Mouse (Mus musculus) brain, embryonic 14.5 days (tissue): ENCODE data around the gene Inip. TPM values are rescaled to one million over a fixed set of nuclear protein-coding genes. Genes with fewer than 3 reads are reported as not detected.

Experiments
- DNase-seq: peaks from one replicate; pipeline ENCODE4 v3.0.0-alpha.2; 2011; ENCODE audit warnings: low read depth
- CTCF ChIP-seq: fragments of 200-500 bp; IDR thresholded peaks from 2 replicates; pipeline ENCODE4 v1.5.1; 2012; ENCODE audit warnings: inconsistent platforms, mild to moderate bottlenecking, moderate library complexity, borderline replicate concordance; ENCODE audit not compliant: insufficient read depth, insufficient read length; ENCODE audit errors: extremely low read depth
- POLR2A ChIP-seq: fragments of 200-500 bp; IDR thresholded peaks from 2 replicates; pipeline ENCODE4 v1.6.1; 2012; ENCODE audit warnings: mild to moderate bottlenecking, inconsistent platforms, borderline replicate concordance; ENCODE audit not compliant: poor library complexity, insufficient read depth, insufficient read length, severe bottlenecking; ENCODE audit errors: extremely low read depth
- polyA plus RNA-seq: library from polyadenylated mRNA; depleted of rRNA; stranded (reverse); fragments of >200 nt; gene quantifications from 2 replicates; pipeline ENCODE4 v1.2.3, GENCODE M21; 2012

Inip gene
- polyA plus RNA-seq, 1 experiment = 32.8 TPM

DNA sequence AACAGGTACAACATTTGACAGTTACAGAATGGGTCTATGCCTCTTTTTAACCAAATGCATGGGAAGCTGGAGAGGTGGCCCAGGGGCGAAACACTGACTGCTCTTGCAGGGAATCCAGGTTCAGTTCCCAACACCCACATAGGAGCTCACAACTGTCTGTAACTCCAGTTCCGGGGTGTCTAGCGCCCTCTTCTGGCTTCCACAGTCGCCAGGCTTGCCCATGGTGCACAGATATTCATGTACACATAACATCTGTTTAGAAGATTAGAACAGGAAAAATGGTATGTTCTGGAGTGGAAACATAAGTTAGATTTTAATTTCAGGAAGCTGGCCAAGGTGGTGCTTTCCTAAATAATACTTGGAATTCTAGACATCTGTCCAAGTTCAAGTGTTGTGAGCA lies 41.4 kb downstream of the Inip start:
- no peak for DNase-seq
- TF ChIP-seq CTCF (0 out of 2 replicates have a peak, but pooled peaks have one; percentile 7), POLR2A (no peak)

DNA sequence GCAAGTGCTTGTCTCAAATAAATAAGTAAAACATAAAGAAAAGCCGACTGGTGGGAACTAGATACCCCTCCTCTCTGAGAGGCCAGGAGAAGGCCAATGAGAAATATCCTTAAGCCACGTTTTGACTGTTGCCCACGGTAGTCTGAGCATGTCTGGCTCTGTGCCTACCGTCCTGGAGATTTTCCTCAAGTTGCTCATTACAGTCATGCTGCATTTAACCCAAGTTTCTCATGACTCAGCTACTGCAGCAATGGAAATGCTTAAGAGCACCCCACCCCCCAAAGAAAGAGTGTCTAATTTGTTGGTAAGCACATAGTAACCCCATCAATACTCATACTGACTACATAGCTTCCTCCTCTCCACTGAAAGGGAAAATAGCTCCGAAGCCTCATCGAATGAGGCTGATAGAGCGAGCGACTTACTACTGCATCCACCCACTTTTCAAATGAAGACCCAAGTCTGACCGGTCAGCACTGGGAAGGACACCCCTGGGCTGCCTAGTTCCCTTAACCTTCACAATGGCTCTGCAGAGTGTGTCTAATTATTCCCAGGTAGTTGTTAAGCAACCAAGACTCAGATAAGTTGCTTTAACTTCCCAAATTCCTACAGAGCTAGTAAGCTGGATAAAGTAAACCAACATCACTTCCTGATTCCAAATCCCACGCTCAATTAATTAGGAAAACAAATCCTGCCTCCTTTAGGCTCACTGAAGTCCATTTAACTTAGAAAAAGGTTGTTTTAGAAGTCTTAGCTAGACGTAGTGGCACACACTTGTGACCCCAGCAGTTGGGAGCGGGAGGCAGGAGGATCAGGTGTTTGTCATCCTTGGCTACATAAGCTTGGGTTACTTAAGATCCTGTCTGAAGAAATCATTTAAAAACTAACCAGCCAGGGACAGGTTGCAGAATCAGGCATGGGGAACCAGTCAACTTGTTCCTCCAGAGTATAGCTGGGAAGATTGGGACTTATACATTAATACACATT lies 43.6 kb downstream of the Inip start:
- TF ChIP-seq POLR2A (no peak), CTCF (no peak)
- no peak for DNase-seq

DNA sequence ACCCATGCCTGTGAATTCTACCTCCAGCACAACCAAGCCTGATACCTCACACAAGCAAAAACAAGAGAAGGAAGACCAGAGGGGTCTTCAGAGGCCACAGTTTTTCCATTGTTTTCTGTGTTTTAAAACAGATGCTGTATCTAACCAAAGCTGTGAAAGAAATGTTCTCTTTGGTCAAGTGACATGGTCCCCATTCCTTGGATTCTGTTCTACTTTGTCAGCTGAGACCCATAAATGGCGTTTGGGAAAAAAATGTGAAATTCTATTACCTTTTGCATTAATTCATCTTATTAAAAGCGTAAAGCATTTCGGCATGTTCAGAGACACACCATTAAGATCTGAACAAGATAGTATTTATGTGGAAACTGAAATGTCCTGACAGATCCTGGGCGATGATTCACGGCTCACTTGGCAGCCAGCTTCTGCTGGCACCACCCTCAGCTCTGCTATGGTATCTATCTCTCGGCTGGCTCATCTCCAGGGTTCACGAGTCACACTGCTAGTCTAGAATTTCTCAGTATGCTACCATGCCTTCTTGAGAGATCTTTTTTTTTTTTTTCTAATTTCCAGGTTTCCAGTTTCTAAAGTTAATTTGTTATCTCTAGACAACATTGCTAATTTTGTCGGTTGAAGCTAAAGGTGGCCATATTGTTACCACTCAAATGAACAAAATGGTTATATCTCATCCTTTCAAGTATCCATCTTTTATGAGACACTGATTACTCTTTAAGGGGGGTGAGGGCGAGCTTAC lies 44.9 kb downstream of the Inip start:
- TF ChIP-seq CTCF (no peak), POLR2A (no peak)
- DNase-seq = peak; percentile 82

DNA sequence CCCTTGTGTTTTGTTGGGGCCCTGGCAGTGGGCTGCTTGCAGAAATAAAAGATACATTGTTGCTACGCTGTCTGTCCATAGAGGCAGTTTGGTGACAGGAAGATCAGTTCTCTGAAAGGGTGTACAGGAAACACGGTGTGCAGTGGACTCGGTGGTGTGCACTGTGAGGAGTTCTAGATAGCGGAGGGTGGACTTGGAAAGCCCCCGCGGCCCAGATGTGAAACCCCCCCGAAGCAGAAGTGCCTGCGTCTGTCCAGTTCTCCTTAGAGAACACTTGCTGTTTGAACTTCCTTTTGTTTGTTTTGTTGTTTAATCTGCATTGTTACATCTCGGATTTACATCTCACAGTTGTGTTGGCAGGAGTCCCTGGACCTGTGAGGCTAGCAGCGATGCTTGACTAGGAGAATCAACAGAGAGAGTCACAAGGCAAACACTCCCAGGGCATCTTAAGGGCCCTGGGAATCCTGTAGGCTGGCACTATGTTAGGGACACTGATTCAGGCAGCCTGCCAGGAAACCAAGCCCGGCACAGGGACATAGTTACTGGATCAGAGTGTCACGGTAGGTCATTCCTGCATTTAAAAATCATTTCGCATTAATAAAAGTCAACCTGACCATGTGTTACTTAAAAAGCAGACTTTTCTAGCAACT lies 47.8 kb downstream of the Inip start:
- peak; percentile 35 for DNase-seq
- TF ChIP-seq CTCF (no peak), POLR2A (no peak)

DNA sequence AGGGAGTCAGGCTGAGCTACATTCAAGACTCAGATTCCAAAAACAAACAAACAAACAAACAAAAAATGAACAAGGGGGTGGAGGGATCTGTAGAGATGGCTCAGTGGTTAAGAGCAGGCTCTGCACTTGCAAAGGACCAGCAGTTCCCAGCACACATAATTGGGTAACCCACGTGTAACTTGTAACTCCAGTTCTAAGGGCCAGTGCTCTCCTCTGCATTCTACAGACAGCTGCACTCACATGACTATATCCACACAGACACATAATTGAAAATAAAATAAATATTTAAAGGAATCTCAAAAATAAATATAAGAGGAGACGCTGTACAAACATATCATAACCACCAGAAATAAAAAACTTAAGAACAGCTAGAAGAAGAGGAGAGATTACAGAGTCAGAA lies 61.5 kb downstream of the Inip start:
- TF ChIP-seq POLR2A (no peak), CTCF (no peak)

DNA sequence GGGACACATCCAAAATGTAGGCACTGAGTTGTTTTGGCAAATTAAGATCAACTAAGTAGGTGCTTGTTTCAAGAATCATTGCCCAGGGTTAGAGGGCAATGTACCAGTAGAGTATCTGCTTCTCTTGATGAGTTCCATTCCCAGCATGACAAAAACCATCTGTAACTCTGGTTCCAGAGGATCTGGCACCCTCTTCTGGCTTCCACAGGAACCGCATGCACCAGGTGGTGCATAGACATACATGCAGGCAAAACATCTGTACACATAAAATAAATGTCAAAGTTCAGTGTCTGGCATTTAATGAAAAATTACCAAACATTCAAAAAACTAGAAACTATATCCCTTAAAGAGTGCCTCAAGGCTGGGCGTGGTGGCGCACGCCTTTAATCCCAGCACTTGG lies 62.1 kb downstream of the Inip start:
- DNase-seq = no peak
- TF ChIP-seq POLR2A = no peak
- TF ChIP-seq CTCF = peak; percentile 6; the same call in 1 of the 2 replicates

More for the DNA sequence above, 61.5 kb downstream of the Inip start:
- no peak for DNase-seq

DNA sequence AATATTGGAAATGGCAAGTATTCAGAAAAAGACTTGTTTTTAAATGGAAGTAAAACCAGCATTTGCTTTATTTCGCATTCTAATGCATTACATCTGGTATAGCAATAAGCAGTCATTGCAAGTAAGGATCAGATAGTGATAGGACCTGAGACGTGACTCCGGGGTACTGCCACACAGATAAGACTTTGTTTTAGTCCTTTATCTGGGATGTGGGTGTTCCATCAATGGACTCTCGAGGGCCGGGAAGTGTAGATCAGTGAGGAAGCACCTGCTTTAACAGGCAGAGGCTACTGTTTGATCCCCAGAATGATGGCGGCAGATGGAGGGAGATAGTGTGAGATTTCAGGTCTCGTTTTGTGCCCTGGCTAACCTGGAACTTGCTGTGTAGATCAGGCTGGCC lies 69.8 kb downstream of the Inip start:
- TF ChIP-seq CTCF = no peak
- no peak for TF ChIP-seq POLR2A
- no peak for DNase-seq

DNA sequence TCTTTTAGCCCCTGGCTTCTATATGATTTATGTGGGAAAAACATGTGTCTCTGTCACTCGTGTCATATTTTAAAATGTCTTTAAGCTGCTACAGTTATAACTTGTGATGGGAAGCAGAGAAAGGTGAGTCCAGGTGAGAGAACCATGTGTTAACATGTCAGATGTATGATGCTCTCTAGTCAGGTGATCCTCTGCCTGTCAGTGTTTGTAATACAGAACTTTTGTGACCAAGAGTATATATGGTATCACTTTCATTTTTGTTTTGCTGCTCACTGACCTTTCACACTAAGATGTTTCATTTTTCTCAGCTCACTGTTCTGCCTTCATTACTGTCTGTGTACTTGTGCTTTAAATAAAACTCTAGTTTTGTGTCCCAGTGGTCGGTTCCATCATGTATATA lies 72.5 kb downstream of the Inip start:
- no peak for DNase-seq
- TF ChIP-seq CTCF (no peak), POLR2A (no peak)

DNA sequence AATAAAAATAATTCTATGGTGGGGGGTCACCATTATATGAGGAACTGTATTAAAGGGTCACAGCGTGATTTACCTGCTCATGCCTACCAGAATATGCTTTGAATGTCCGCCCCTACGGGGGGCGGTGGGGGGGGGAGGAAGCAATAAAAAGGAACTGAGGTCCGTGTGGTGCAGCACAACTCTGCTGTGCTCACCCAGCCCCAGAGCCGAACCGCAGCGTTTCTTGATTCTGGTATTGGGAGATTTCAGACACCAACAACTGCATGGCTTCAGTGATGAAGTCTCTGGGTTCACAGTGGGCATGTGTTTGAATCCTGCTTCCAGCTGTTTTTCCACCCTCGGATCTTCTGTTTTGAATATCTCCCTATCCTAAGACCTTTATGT lies 73.5 kb downstream of the Inip start:
- TF ChIP-seq POLR2A = no peak
- no peak for TF ChIP-seq CTCF
- DNase-seq = no peak

DNA sequence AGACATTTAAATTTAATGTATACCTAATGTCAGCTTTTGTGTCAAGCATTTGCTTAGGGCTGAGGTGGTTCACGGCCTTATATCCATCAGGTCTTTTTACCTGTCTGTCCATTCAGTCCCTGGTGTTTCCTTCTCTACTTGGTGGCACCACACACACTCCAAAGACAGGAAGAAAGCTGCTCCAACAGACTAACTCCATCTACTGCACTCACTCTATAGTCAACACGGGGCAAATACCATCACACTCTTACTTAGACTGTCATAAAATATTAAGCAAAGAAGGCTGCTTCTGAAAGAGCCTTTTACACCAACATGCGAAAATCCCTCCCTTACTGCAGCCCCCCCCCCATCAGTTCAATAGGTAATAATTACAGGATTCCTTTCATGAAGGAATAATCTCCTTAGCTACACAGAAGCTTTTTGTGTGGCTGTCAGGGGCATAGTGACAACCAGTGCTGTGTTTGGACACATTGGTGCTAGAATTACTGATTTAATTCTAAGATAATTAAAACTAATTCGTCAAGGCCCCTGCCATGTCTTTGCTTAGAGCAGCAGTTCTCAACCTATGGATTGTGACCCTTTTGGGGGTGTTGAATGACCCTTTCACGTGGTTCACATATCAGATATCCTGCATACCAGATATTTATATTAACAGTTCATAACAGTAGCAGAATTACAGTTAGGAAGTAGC lies 74.1 kb downstream of the Inip start:
- peak; percentile 35 for DNase-seq
- TF ChIP-seq POLR2A = no peak
- no peak for TF ChIP-seq CTCF
